Mouse (Mus musculus): ENCODE measurements around the gene Crtc1.

Gene Crtc1

DNA sequence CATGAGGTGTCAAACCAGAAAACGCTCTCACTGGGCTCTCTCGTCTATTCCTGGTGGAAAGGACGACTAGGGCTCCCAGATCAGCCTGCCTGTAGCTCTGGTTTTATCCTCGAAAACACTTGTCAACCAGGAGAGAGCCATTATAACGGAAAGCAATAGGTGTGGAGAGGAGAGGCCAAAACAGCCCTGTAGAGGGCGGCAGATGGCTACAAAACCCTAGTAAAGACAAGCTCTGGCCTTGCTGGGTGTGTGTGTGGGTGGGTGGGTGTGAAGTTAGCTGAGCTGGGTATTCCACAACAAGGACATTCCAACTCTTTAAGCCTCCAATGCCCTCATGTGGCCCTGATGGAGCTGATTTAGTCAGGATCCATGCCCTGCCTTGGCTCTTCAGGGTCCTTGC lies 95.7 kb downstream of the Crtc1 start:
- no peak for DNase-seq

GRCm38 (mm10) chr8:70343076-70343475 lies 96.3 kb downstream of the Crtc1 start:
- DNase-seq = no peak

DNA sequence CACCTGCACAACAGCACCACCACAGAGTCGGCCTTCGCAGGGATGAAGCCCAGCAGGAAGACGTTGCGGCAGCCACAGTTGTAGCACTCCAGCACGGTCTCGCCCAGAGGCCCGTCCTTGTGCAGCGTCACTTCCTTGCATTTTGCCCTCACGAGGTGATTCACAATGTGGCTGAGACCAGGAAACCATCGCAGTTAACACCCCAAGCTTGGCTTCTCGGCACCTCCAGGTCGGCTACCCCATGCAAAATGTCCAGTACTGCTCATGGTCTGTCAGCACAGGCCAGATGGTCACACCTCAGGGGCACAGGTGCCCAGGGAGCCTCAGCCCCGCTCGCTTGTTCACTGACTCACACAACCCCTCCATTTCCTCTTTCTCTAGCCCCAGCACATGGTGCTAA lies 97.4 kb downstream of the Crtc1 start:
- DNase-seq = no peak

DNA sequence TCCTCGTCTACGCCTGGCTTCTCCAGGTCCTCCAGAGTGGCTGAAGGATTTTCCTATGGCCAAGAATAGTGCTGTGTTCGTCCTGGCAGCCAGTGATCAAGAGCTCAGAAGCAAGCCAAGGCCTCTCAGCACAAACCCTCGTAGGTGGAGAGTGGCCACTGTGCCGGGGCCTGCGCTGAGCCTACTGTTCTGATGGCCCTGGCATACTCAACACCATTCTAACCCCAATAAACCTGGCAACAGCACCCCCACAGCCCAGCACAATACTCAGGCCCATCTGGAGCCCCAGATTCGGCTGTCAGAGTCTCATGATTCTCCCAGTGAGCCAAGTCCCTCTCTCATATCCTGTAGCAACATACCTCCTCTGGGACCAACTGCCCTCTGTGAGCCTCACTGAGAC lies 98.7 kb downstream of the Crtc1 start:
- no peak for DNase-seq

DNA sequence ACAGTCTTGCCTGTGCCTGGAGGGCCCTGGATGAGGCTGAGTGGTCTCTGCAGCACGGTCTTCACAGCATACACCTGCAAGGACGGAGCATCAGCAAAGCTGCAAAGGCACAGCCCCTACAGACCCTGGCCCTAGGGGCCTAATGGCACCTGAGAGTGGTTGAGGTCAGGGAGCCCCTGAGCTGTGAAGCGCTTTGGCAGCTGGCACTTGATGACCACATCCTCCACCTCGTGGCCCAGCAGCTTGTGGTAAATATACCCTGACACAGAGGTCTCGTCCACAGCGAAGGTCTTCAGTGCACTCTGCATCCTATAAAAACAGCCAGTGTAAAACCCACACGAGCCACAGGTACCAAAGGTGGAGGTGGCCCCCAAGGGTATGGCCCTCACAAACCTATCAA lies 100.4 kb downstream of the Crtc1 start:
- DNase-seq = no peak

DNA sequence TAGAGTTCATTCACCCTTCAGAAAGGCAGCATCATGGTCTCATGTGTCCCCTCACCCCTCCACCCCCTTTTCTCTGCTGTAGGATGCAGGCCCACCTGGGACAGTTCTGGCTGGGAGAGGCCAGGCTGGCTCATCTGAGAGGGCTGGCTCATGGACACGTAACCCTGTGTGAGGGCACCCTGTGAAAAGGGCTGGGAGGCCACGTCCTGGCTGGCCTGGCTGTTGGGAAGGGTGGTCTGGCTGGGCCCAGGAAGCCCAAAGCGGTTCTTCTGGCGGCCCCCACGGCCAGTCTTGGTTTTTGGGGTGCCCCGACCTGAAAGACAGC lies 106.5 kb downstream of the Crtc1 start:
- no peak for DNase-seq
